Mouse (Mus musculus): ENCODE measurements around the gene Samd7. TPM values are rescaled to one million over a fixed set of nuclear protein-coding genes. Genes with fewer than 3 reads are reported as not detected.
"Not testable (repeated sequence)": the region's sequence is repeated elsewhere in the genome, so short reads cannot be mapped to it uniquely, and the experiment has no call there.

Samd7 gene
- not detected in 2 replicates for polyA plus RNA-seq (2016; fragmentation: Nextera tagmentation; extraction: Ambion mirVana)

GRCm38 (mm10) chr3:30746006-30746405, at the start of gene Samd7:
TSS of gene Samd7 (plus strand) at chr3:30746293.
- Histone ChIP-seq H3K4me1 (no peaks in the 10 kb centered on the region), H3K9me3 (peaks cover 3% of the 10 kb centered on the region; the same call in 1 of the 2 replicates), H3K4me3 (no peak within 1 kb of the TSS), H3K27me3 (replicated peaks; ENCODE audit: low read depth, poor library complexity, severe bottlenecking) (no peaks in the 10 kb centered on the region), H3K27ac (replicated peaks) (no peak within 1 kb of the TSS), H3K36me3 (replicated peaks) (no peaks in the 10 kb centered on the region)
- 76% methylated on average over 7 of the region's 7 CpGs for WGBS
- no peak for DNase-seq (ENCODE audit: low spot score)

- H3K9me3 ChIP-seq, result no peaks in the 10 kb centered on the region
- H3K36me3 ChIP-seq (replicated peaks), result no peaks in the 10 kb centered on the region
- DNase-seq (ENCODE audit: low spot score), result peak; percentile 72
- WGBS, result 14% methylated on average over 2 of the region's 2 CpGs
- no peaks in the 10 kb centered on the region for H3K4me1 ChIP-seq
- H3K27ac ChIP-seq (replicated peaks), result no peak overlapping the region
- H3K4me3 ChIP-seq, result no peak overlapping the region
- no peaks in the 10 kb centered on the region for H3K27me3 ChIP-seq (replicated peaks; ENCODE audit: low read depth, poor library complexity, severe bottlenecking)
Measured at GRCm38 (mm10) chr3:30696346-30696745, 49.7 kb upstream of the Samd7 start.

- H3K4me3 ChIP-seq, result no peak overlapping the region
- H3K27ac ChIP-seq (replicated peaks), result no peak overlapping the region
- no peaks in the 10 kb centered on the region for H3K4me1 ChIP-seq
- no peaks in the 10 kb centered on the region for H3K9me3 ChIP-seq
- DNase-seq (ENCODE audit: low spot score), result no peak
- 78% methylated on average over 4 of the region's 4 CpGs for WGBS
- H3K36me3 ChIP-seq (replicated peaks), result no peaks in the 10 kb centered on the region
- H3K27me3 ChIP-seq (replicated peaks; ENCODE audit: low read depth, poor library complexity, severe bottlenecking), result no peaks in the 10 kb centered on the region
Measured at GRCm38 (mm10) chr3:30697891-30698290, 48.2 kb upstream of the Samd7 start.

- H3K9me3 ChIP-seq, result not testable (repeated sequence)
- WGBS, result 85% methylated on average over 6 of the region's 6 CpGs
Measured at GRCm38 (mm10) chr3:30699711-30700505, 46.2 kb upstream of the Samd7 start, which contains the start of gene Lrrc31. TSS of gene Lrrc31 (minus strand) at chr3:30699843.

GRCm38 (mm10) chr3:30705977-30706376, 40.1 kb upstream of the Samd7 start:
- no peaks in the 10 kb centered on the region for H3K27me3 ChIP-seq (replicated peaks; ENCODE audit: low read depth, poor library complexity, severe bottlenecking)
- H3K27ac ChIP-seq (replicated peaks), result no peak overlapping the region
- no peak overlapping the region for H3K4me3 ChIP-seq
- 89% methylated on average over 3 of the region's 3 CpGs for WGBS
- no peaks in the 10 kb centered on the region for H3K9me3 ChIP-seq
- no peak for DNase-seq (ENCODE audit: low spot score)
- H3K4me1 ChIP-seq, result no peaks in the 10 kb centered on the region
- H3K36me3 ChIP-seq (replicated peaks), result no peaks in the 10 kb centered on the region

More at GRCm38 (mm10) chr3:30699711-30700505, 46.2 kb upstream of the Samd7 start, which contains the start of gene Lrrc31:
- H3K27ac ChIP-seq (replicated peaks); H3K36me3 ChIP-seq (replicated peaks); H3K27me3 ChIP-seq (replicated peaks; ENCODE audit: low read depth, poor library complexity, severe bottlenecking); H3K4me3 ChIP-seq; H3K4me1 ChIP-seq; DNase-seq (ENCODE audit: low spot score): not testable (repeated sequence)

GRCm38 (mm10) chr3:30706614-30707276, 39.3 kb upstream of the Samd7 start:
- no peak overlapping the region for H3K27ac ChIP-seq (replicated peaks)
- no peaks in the 10 kb centered on the region for H3K36me3 ChIP-seq (replicated peaks)
- DNase-seq (ENCODE audit: low spot score), result no peak
- 85% methylated on average over 4 of the region's 4 CpGs for WGBS
- no peaks in the 10 kb centered on the region for H3K4me1 ChIP-seq
- H3K9me3 ChIP-seq, result no peaks in the 10 kb centered on the region
- H3K27me3 ChIP-seq (replicated peaks; ENCODE audit: low read depth, poor library complexity, severe bottlenecking), result no peaks in the 10 kb centered on the region
- H3K4me3 ChIP-seq, result no peak overlapping the region

GRCm38 (mm10) chr3:30710191-30710590, 35.9 kb upstream of the Samd7 start:
- no peaks in the 10 kb centered on the region for H3K36me3 ChIP-seq (replicated peaks)
- no peak for DNase-seq (ENCODE audit: low spot score)
- no peak overlapping the region for H3K4me3 ChIP-seq
- H3K9me3 ChIP-seq, result no peaks in the 10 kb centered on the region
- H3K4me1 ChIP-seq, result no peaks in the 10 kb centered on the region
- no peaks in the 10 kb centered on the region for H3K27me3 ChIP-seq (replicated peaks; ENCODE audit: low read depth, poor library complexity, severe bottlenecking)
- 84% methylated on average over 6 of the region's 6 CpGs for WGBS
- H3K27ac ChIP-seq (replicated peaks), result no peak overlapping the region

GRCm38 (mm10) chr3:30713334-30713733, 32.8 kb upstream of the Samd7 start:
- DNase-seq (ENCODE audit: low spot score), result no peak
- WGBS, result 91% methylated on average over 1 of the region's 1 CpGs
- Histone ChIP-seq H3K9me3 (no peaks in the 10 kb centered on the region), H3K36me3 (replicated peaks) (no peaks in the 10 kb centered on the region), H3K4me1 (no peaks in the 10 kb centered on the region), H3K27me3 (replicated peaks; ENCODE audit: low read depth, poor library complexity, severe bottlenecking) (no peaks in the 10 kb centered on the region), H3K4me3 (no peak overlapping the region), H3K27ac (replicated peaks) (no peak overlapping the region)

GRCm38 (mm10) chr3:30718649-30719048, 27.4 kb upstream of the Samd7 start:
- H3K4me1 ChIP-seq, result no peaks in the 10 kb centered on the region
- no peak overlapping the region for H3K4me3 ChIP-seq
- no peaks in the 10 kb centered on the region for H3K9me3 ChIP-seq
- no peaks in the 10 kb centered on the region for H3K36me3 ChIP-seq (replicated peaks)
- H3K27ac ChIP-seq (replicated peaks), result no peak overlapping the region
- no peaks in the 10 kb centered on the region for H3K27me3 ChIP-seq (replicated peaks; ENCODE audit: low read depth, poor library complexity, severe bottlenecking)
- no peak for DNase-seq (ENCODE audit: low spot score)
- 92% methylated on average over 3 of the region's 3 CpGs for WGBS

- 84% methylated on average over 4 of the region's 4 CpGs for WGBS
- H3K27me3 ChIP-seq (replicated peaks; ENCODE audit: low read depth, poor library complexity, severe bottlenecking), result no peaks in the 10 kb centered on the region
- no peak for DNase-seq (ENCODE audit: low spot score)
- no peaks in the 10 kb centered on the region for H3K4me1 ChIP-seq
- H3K9me3 ChIP-seq, result no peaks in the 10 kb centered on the region
- no peaks in the 10 kb centered on the region for H3K36me3 ChIP-seq (replicated peaks)
- no peak overlapping the region for H3K4me3 ChIP-seq
- H3K27ac ChIP-seq (replicated peaks), result no peak overlapping the region
Measured at GRCm38 (mm10) chr3:30722036-30722435, 24.1 kb upstream of the Samd7 start.

- Histone ChIP-seq H3K9me3 (no peaks in the 10 kb centered on the region), H3K27ac (replicated peaks) (no peak overlapping the region), H3K36me3 (replicated peaks) (no peaks in the 10 kb centered on the region), H3K4me1 (no peaks in the 10 kb centered on the region), H3K4me3 (no peak overlapping the region), H3K27me3 (replicated peaks; ENCODE audit: low read depth, poor library complexity, severe bottlenecking) (no peaks in the 10 kb centered on the region)
- no peak for DNase-seq (ENCODE audit: low spot score)
- WGBS, result 82% methylated on average over 2 of the region's 2 CpGs
Measured at GRCm38 (mm10) chr3:30722461-30722860, 23.6 kb upstream of the Samd7 start.

GRCm38 (mm10) chr3:30723179-30723578, 22.9 kb upstream of the Samd7 start:
- no peaks in the 10 kb centered on the region for H3K27me3 ChIP-seq (replicated peaks; ENCODE audit: low read depth, poor library complexity, severe bottlenecking)
- WGBS, result 61% methylated on average over 5 of the region's 5 CpGs

More at GRCm38 (mm10) chr3:30723179-30723578, 22.9 kb upstream of the Samd7 start:
- no peak overlapping the region for H3K27ac ChIP-seq (replicated peaks)
- H3K36me3 ChIP-seq (replicated peaks), result no peaks in the 10 kb centered on the region
- no peak overlapping the region for H3K4me3 ChIP-seq
- DNase-seq (ENCODE audit: low spot score), result no peak
- H3K4me1 ChIP-seq, result no peaks in the 10 kb centered on the region
- no peaks in the 10 kb centered on the region for H3K9me3 ChIP-seq
